Mouse (Mus musculus): ENCODE results near the gene Map3k1. TPM values are rescaled to one million over a fixed set of nuclear protein-coding genes. Genes with fewer than 3 reads are reported as not detected.
A peak's percentile ranks its signal among the peaks of the same experiment; 100 is the strongest.

The Map3k1 gene
- polyA plus RNA-seq, 1 experiment from 2014 or later: 34.3 TPM

- Histone ChIP-seq H3K36me3 (ENCODE audit: inconsistent target) (no peaks in the 10 kb centered on the region), H3K79me2 (ENCODE audit: inconsistent target) (no peaks in the 10 kb centered on the region), H3K4me3 (ENCODE audit: inconsistent target) (no peak overlapping the region), H3K27ac (no peak overlapping the region)
- WGBS (ENCODE audit: missing documents): 96% methylated on average over 9 of the region's 9 CpGs
Measured at GRCm38 (mm10) chr13:111819618-111820385, 11.0 kb upstream of the Map3k1 start.

GRCm38 (mm10) chr13:111819106-111819505, 10.3 kb upstream of the Map3k1 start:
- 96% methylated on average over 4 of the region's 4 CpGs for WGBS (ENCODE audit: missing documents)
- H3K27ac ChIP-seq: no peak overlapping the region

GRCm38 (mm10) chr13:111818216-111818903, 9.6 kb upstream of the Map3k1 start:
- WGBS (ENCODE audit: missing documents): 28% methylated on average over 15 of the region's 15 CpGs
- H3K4me3 ChIP-seq (ENCODE audit: inconsistent target): no peak overlapping the region

More at GRCm38 (mm10) chr13:111819106-111819505, 10.3 kb upstream of the Map3k1 start:
- Histone ChIP-seq H3K4me3 (ENCODE audit: inconsistent target) (no peak overlapping the region), H3K36me3 (ENCODE audit: inconsistent target) (no peaks in the 10 kb centered on the region), H3K79me2 (ENCODE audit: inconsistent target) (no peaks in the 10 kb centered on the region)

GRCm38 (mm10) chr13:111817773-111818172, 9.0 kb upstream of the Map3k1 start:
- Histone ChIP-seq H3K27ac (no peak overlapping the region), H3K4me3 (ENCODE audit: inconsistent target) (no peak overlapping the region), H3K36me3 (ENCODE audit: inconsistent target) (no peaks in the 10 kb centered on the region), H3K79me2 (ENCODE audit: inconsistent target) (no peaks in the 10 kb centered on the region)
- whole genome bisulfite sequencing (ENCODE audit: missing documents): 77% methylated on average over 7 of the region's 7 CpGs

More at GRCm38 (mm10) chr13:111818216-111818903, 9.6 kb upstream of the Map3k1 start:
- Histone ChIP-seq H3K27ac (no peak overlapping the region), H3K79me2 (ENCODE audit: inconsistent target) (no peaks in the 10 kb centered on the region), H3K36me3 (ENCODE audit: inconsistent target) (no peaks in the 10 kb centered on the region)

- Histone ChIP-seq H3K27ac (no peak overlapping the region), H3K79me2 (ENCODE audit: inconsistent target) (no peaks in the 10 kb centered on the region), H3K36me3 (ENCODE audit: inconsistent target) (no peaks in the 10 kb centered on the region), H3K4me3 (ENCODE audit: inconsistent target) (no peak overlapping the region)
- 95% methylated on average over 2 of the region's 3 CpGs for WGBS (ENCODE audit: missing documents)
Measured at GRCm38 (mm10) chr13:111816431-111816830, 7.6 kb upstream of the Map3k1 start.

- WGBS (ENCODE audit: missing documents): 94% methylated on average over 4 of the region's 4 CpGs
Measured at GRCm38 (mm10) chr13:111815486-111815885, 6.7 kb upstream of the Map3k1 start.

GRCm38 (mm10) chr13:111815017-111815416, 6.2 kb upstream of the Map3k1 start:
- Histone ChIP-seq H3K36me3 (ENCODE audit: inconsistent target) (no peaks in the 10 kb centered on the region), H3K4me3 (ENCODE audit: inconsistent target) (no peak overlapping the region), H3K79me2 (ENCODE audit: inconsistent target) (no peaks in the 10 kb centered on the region), H3K27ac (no peak overlapping the region)
- 99% methylated on average over 7 of the region's 7 CpGs for WGBS (ENCODE audit: missing documents)

More at GRCm38 (mm10) chr13:111815486-111815885, 6.7 kb upstream of the Map3k1 start:
- no peak overlapping the region for H3K27ac ChIP-seq
- no peaks in the 10 kb centered on the region for H3K36me3 ChIP-seq (ENCODE audit: inconsistent target)
- H3K4me3 ChIP-seq (ENCODE audit: inconsistent target): no peak overlapping the region
- H3K79me2 ChIP-seq (ENCODE audit: inconsistent target): no peaks in the 10 kb centered on the region

GRCm38 (mm10) chr13:111812647-111813046, 3.9 kb upstream of the Map3k1 start:
- Histone ChIP-seq H3K36me3 (ENCODE audit: inconsistent target) (no peaks in the 10 kb centered on the region), H3K27ac (no peak overlapping the region), H3K79me2 (ENCODE audit: inconsistent target) (peaks cover 2% of the 10 kb centered on the region), H3K4me3 (ENCODE audit: inconsistent target) (no peak overlapping the region)
- WGBS (ENCODE audit: missing documents): 73% methylated on average over 2 of the region's 2 CpGs

- no peaks in the 10 kb centered on the region for H3K36me3 ChIP-seq (ENCODE audit: inconsistent target)
- WGBS (ENCODE audit: missing documents): 98% methylated on average over 13 of the region's 13 CpGs
- H3K79me2 ChIP-seq (ENCODE audit: inconsistent target): peaks cover 17% of the 10 kb centered on the region
- no peak overlapping the region for H3K4me3 ChIP-seq (ENCODE audit: inconsistent target)
- H3K27ac ChIP-seq: no peak overlapping the region
Measured at GRCm38 (mm10) chr13:111810998-111811628, 2.3 kb upstream of the Map3k1 start.

- H3K79me2 ChIP-seq (ENCODE audit: inconsistent target): peaks cover 32% of the 10 kb centered on the region
- H3K27ac ChIP-seq: peak overlapping the region; percentile 78
Measured at GRCm38 (mm10) chr13:111809466-111810228, 854 bp upstream of the Map3k1 start.

GRCm38 (mm10) chr13:111808387-111808636, 481 bp downstream of the Map3k1 start:
- H3K4me3 ChIP-seq (ENCODE audit: inconsistent target): no peak overlapping the region
- 3% methylated on average over 23 of the region's 38 CpGs for WGBS (ENCODE audit: missing documents)
- no peak overlapping the region for H3K27ac ChIP-seq
- H3K79me2 ChIP-seq (ENCODE audit: inconsistent target): peaks cover 45% of the 10 kb centered on the region
- no peaks in the 10 kb centered on the region for H3K36me3 ChIP-seq (ENCODE audit: inconsistent target)

More at GRCm38 (mm10) chr13:111809466-111810228, 854 bp upstream of the Map3k1 start:
- Histone ChIP-seq H3K36me3 (ENCODE audit: inconsistent target) (no peaks in the 10 kb centered on the region), H3K4me3 (ENCODE audit: inconsistent target) (peak overlapping the region; percentile 57)
- WGBS (ENCODE audit: missing documents): 7% methylated on average over 29 of the region's 29 CpGs

- no peaks in the 10 kb centered on the region for H3K36me3 ChIP-seq (ENCODE audit: inconsistent target)
- H3K79me2 ChIP-seq (ENCODE audit: inconsistent target): peaks cover 50% of the 10 kb centered on the region
- peak overlapping the region; percentile 90 for H3K27ac ChIP-seq
- H3K4me3 ChIP-seq (ENCODE audit: inconsistent target): peak overlapping the region; percentile 65
- under 1% methylated on average over 38 of the region's 79 CpGs for WGBS (ENCODE audit: missing documents)
Measured at GRCm38 (mm10) chr13:111807596-111808386, 1.0 kb downstream of the Map3k1 start.

- peaks cover 57% of the 10 kb centered on the region for H3K79me2 ChIP-seq (ENCODE audit: inconsistent target)
- under 1% methylated on average over 11 of the region's 11 CpGs for WGBS (ENCODE audit: missing documents)
- peak overlapping the region; percentile 65 for H3K4me3 ChIP-seq (ENCODE audit: inconsistent target)
- peak overlapping the region; percentile 90 for H3K27ac ChIP-seq
- no peaks in the 10 kb centered on the region for H3K36me3 ChIP-seq (ENCODE audit: inconsistent target)
Measured at GRCm38 (mm10) chr13:111807105-111807595, 1.6 kb downstream of the Map3k1 start.

All from macrophage (primary cell).